Mouse (Mus musculus): ENCODE data around the gene Dnah5.

Gene Dnah5

DNA sequence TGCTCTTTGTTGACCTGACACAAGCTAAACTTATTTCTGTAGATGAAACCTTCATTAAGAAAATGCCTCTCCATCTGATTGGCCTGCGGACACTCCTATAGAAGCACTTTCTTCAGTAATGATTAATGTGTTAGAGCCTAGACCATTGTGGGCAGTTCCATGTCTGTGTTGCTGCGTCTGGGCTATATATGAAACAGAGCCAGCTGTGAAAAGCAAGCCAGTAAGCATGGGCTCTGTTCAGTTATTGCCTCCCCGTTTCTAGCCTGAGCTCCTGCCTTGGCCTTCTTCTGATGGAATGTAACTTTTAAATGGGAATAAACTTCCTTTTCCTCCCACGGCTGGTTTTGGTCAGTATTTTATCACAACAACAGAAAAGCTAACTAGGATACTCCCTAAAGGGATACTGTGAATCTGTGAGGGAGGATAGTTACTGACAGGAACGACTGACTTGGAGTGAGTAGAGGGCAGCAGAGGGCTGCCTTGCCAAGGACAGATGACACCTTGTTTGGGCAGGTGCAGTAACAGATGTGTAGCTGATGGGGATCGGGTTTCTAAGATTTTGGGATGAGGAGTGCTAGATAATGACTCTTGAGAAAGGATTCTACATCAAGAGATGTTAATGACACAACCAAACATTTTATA lies 270.3 kb downstream of the Dnah5 start:
- no peak for DNase-seq

DNA sequence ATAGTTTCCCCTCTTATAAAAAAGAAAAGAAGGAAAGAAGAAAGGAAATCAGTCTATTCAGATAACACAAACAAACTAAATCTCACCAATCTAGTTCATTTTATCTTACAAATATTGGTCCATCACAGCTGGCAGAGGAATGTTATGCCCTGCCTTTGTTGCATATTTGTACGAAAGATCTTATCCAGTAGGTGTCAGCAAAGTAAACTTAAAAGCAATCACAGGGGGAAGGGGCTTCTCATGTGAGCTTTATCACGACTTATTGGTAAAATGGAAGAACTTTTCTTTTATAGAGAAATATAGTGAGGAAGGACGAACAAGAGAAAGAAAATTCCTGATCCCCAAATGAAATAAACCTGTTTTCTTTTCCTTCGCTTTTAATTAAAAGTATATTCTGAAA lies 299.3 kb downstream of the Dnah5 start:
- DNase-seq: no peak

DNA sequence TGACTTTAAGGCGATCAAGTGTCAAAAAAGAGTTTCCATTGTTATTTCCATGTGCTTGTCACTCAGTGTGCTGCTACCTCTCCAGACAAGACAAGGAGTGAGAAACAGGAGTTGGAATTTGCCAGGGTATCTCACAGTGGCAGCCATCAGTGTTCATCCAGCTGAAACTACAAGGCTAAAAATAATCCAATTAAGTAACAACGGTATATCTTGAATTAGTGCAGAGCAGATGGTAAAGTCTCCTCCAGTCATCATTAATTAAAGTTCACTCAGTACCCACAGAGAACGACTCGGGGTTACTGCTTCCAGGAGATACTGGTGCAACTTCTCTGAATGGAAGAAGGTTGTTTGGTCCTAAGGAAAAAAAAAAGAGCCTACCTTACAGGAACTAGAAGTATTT lies 311.6 kb downstream of the Dnah5 start:
- DNase-seq: no peak

All from lung, postnatal 10 days (tissue).